Mouse (Mus musculus) left cerebral cortex, postnatal 14 days (tissue): ENCODE measurements around the gene Cphx3. TPM values are rescaled to one million over a fixed set of nuclear protein-coding genes. Genes with fewer than 3 reads are reported as not detected.

Source experiments
- total RNA-seq, 2 experiments: library from RNA; stranded (reverse); gene quantifications; 2 replicates each; pipeline ENCODE4 v1.2.3; 2021

Cphx3 gene
- total RNA-seq, 2 experiments from 2014 or later: not detected

Other genes with a start within 250 kb of the Cphx3 start
- 10 to 100 TPM; 14.1 to 14.8 TPM for gene Anxa11, start 240.1 kb upstream of the Cphx3 start, total RNA-seq
- not detected for gene Plac9a, start 179.2 kb upstream of the Cphx3 start, total RNA-seq
- 1 to 10 TPM; 6.1 to 8.4 TPM for gene Tmem254a, start 154.6 kb upstream of the Cphx3 start, total RNA-seq
- gene Cphx1, start 144.0 kb upstream of the Cphx3 start, total RNA-seq: not detected
- under 1 TPM in 1 of 2 experiments, not detected in 1; 0.53 TPM for gene Duxbl1, start 103.7 kb upstream of the Cphx3 start, total RNA-seq
- gene Gm9780, start 39.6 kb upstream of the Cphx3 start, total RNA-seq: 10 to 100 TPM in 1 of 2 experiments, 1 to 10 TPM in 1; 6.7 to 11.0 TPM
- 10 to 100 TPM; 56.7 to 64.3 TPM for gene Tmem254c, start 14.9 kb upstream of the Cphx3 start, total RNA-seq
- gene Cphx2, start 781 bp upstream of the Cphx3 start, total RNA-seq: not detected
- under 1 TPM; 0.32 to 0.92 TPM for gene Duxbl2, start 36.1 kb downstream of the Cphx3 start, total RNA-seq
- 10 to 100 TPM; 11.6 to 12.5 TPM for gene Plac9b, start 100.2 kb downstream of the Cphx3 start, total RNA-seq
- 10 to 100 TPM; 12.4 to 21.6 TPM for gene Tmem254b, start 124.7 kb downstream of the Cphx3 start, total RNA-seq
- gene Duxbl3, start 175.7 kb downstream of the Cphx3 start, total RNA-seq: 1 to 10 TPM in 1 of 2 experiments, under 1 TPM in 1; 0.62 to 1.0 TPM